Mouse (Mus musculus): ENCODE measurements around the gene Prkce. TPM values are rescaled to one million over a fixed set of nuclear protein-coding genes. Genes with fewer than 3 reads are reported as not detected.
A peak's percentile ranks its signal among the peaks of the same experiment; 100 is the strongest.

Prkce gene
- polyA plus RNA-seq, 1 experiment from 2014 or later = 35.7 TPM

- no peaks in the 10 kb centered on the region; the same call in 1 of the 2 replicates for H3K4me1 ChIP-seq (ENCODE audit: control insufficient read depth, insufficient read depth, low read depth, low read length)
- no peaks in the 10 kb centered on the region for H3K9me3 ChIP-seq (ENCODE audit: control insufficient read depth, low read length)
- no peak overlapping the region for H3K9ac ChIP-seq (ENCODE audit: low read depth, low read length)
- H3K4me2 ChIP-seq (ENCODE audit: low read length) = no peak overlapping the region
- ATAC-seq = no peak
- H3K27ac ChIP-seq (ENCODE audit: low read depth, low read length) = no peak overlapping the region
- H3K27me3 ChIP-seq (replicated peaks; ENCODE audit: control insufficient read depth, insufficient read depth, low read length) = no peaks in the 10 kb centered on the region
- WGBS = 90% methylated on average over 5 of the region's 5 CpGs
- H3K36me3 ChIP-seq (ENCODE audit: control insufficient read depth, insufficient read depth, low read length) = no peaks in the 10 kb centered on the region
- H3K4me3 ChIP-seq (ENCODE audit: low read length) = no peak overlapping the region
Measured at GRCm38 (mm10) chr17:86285058-86285457, 117.5 kb downstream of the Prkce start.

GRCm38 (mm10) chr17:86286747-86287271 lies 119.2 kb downstream of the Prkce start:
- Histone ChIP-seq H3K9ac (ENCODE audit: low read depth, low read length) (no peak overlapping the region), H3K4me1 (ENCODE audit: control insufficient read depth, insufficient read depth, low read depth, low read length) (no peaks in the 10 kb centered on the region), H3K4me3 (ENCODE audit: low read length) (no peak overlapping the region), H3K27me3 (replicated peaks; ENCODE audit: control insufficient read depth, insufficient read depth, low read length) (no peaks in the 10 kb centered on the region), H3K4me2 (ENCODE audit: low read length) (no peak overlapping the region), H3K27ac (ENCODE audit: low read depth, low read length) (no peak overlapping the region), H3K9me3 (ENCODE audit: control insufficient read depth, low read length) (no peaks in the 10 kb centered on the region), H3K36me3 (ENCODE audit: control insufficient read depth, insufficient read depth, low read length) (no peaks in the 10 kb centered on the region)
- ATAC-seq = no peak
- 75% methylated on average over 7 of the region's 7 CpGs for WGBS

- ATAC-seq = no peak
- 0 out of 2 replicates have a peak, but pooled peaks cover 2% of the 10 kb centered on the region for H3K4me1 ChIP-seq (ENCODE audit: control insufficient read depth, insufficient read depth, low read depth, low read length)
- no peaks in the 10 kb centered on the region for H3K9me3 ChIP-seq (ENCODE audit: control insufficient read depth, low read length)
- H3K27me3 ChIP-seq (replicated peaks; ENCODE audit: control insufficient read depth, insufficient read depth, low read length) = no peaks in the 10 kb centered on the region
- no peak overlapping the region for H3K4me3 ChIP-seq (ENCODE audit: low read length)
- no peak overlapping the region for H3K27ac ChIP-seq (ENCODE audit: low read depth, low read length)
- WGBS = 85% methylated on average over 6 of the region's 6 CpGs
- no peak overlapping the region for H3K4me2 ChIP-seq (ENCODE audit: low read length)
- H3K36me3 ChIP-seq (ENCODE audit: control insufficient read depth, insufficient read depth, low read length) = no peaks in the 10 kb centered on the region
- H3K9ac ChIP-seq (ENCODE audit: low read depth, low read length) = no peak overlapping the region
Measured at GRCm38 (mm10) chr17:86292711-86293110, 125.1 kb downstream of the Prkce start.

- Histone ChIP-seq H3K9me3 (ENCODE audit: control insufficient read depth, low read length) (no peaks in the 10 kb centered on the region), H3K4me2 (ENCODE audit: low read length) (no peak overlapping the region), H3K9ac (ENCODE audit: low read depth, low read length) (no peak overlapping the region), H3K27ac (ENCODE audit: low read depth, low read length) (no peak overlapping the region), H3K4me1 (ENCODE audit: control insufficient read depth, insufficient read depth, low read depth, low read length) (0 out of 2 replicates have a peak, but pooled peaks cover 2% of the 10 kb centered on the region), H3K36me3 (ENCODE audit: control insufficient read depth, insufficient read depth, low read length) (no peaks in the 10 kb centered on the region), H3K27me3 (replicated peaks; ENCODE audit: control insufficient read depth, insufficient read depth, low read length) (no peaks in the 10 kb centered on the region), H3K4me3 (ENCODE audit: low read length) (no peak overlapping the region)
- 0 out of 2 replicates have a peak, but pooled peaks have one; percentile 25 for ATAC-seq
- WGBS = 48% methylated on average over 10 of the region's 10 CpGs
Measured at GRCm38 (mm10) chr17:86293247-86293744, 125.7 kb downstream of the Prkce start.

- Histone ChIP-seq H3K4me1 (ENCODE audit: control insufficient read depth, insufficient read depth, low read depth, low read length) (peaks cover 14% of the 10 kb centered on the region), H3K27ac (ENCODE audit: low read depth, low read length) (no peak overlapping the region), H3K9ac (ENCODE audit: low read depth, low read length) (no peak overlapping the region), H3K27me3 (replicated peaks; ENCODE audit: control insufficient read depth, insufficient read depth, low read length) (no peaks in the 10 kb centered on the region), H3K4me2 (ENCODE audit: low read length) (no peak overlapping the region), H3K36me3 (ENCODE audit: control insufficient read depth, insufficient read depth, low read length) (no peaks in the 10 kb centered on the region), H3K9me3 (ENCODE audit: control insufficient read depth, low read length) (no peaks in the 10 kb centered on the region), H3K4me3 (ENCODE audit: low read length) (no peak overlapping the region)
- no peak for ATAC-seq
- 75% methylated on average over 3 of the region's 3 CpGs for WGBS
Measured at GRCm38 (mm10) chr17:86299576-86299975, 132.0 kb downstream of the Prkce start.

- H3K27ac ChIP-seq (ENCODE audit: low read depth, low read length) = peak overlapping the region; percentile 37; the same call in 1 of the 2 replicates
Measured at GRCm38 (mm10) chr17:86300774-86301595, 133.4 kb downstream of the Prkce start.

GRCm38 (mm10) chr17:86302266-86302665 lies 134.7 kb downstream of the Prkce start:
- H3K27ac ChIP-seq (ENCODE audit: low read depth, low read length) = no peak overlapping the region; the same call in 1 of the 2 replicates
- peaks cover 22% of the 10 kb centered on the region for H3K4me1 ChIP-seq (ENCODE audit: control insufficient read depth, insufficient read depth, low read depth, low read length)
- H3K9me3 ChIP-seq (ENCODE audit: control insufficient read depth, low read length) = no peaks in the 10 kb centered on the region
- H3K36me3 ChIP-seq (ENCODE audit: control insufficient read depth, insufficient read depth, low read length) = no peaks in the 10 kb centered on the region
- peak; percentile 20; the same call in 1 of the 2 replicates for ATAC-seq
- 84% methylated on average over 11 of the region's 11 CpGs for WGBS
- H3K9ac ChIP-seq (ENCODE audit: low read depth, low read length) = no peak overlapping the region
- H3K4me3 ChIP-seq (ENCODE audit: low read length) = no peak overlapping the region
- H3K4me2 ChIP-seq (ENCODE audit: low read length) = no peak overlapping the region
- H3K27me3 ChIP-seq (replicated peaks; ENCODE audit: control insufficient read depth, insufficient read depth, low read length) = no peaks in the 10 kb centered on the region

More at GRCm38 (mm10) chr17:86300774-86301595, 133.4 kb downstream of the Prkce start:
- no peaks in the 10 kb centered on the region for H3K27me3 ChIP-seq (replicated peaks; ENCODE audit: control insufficient read depth, insufficient read depth, low read length)
- no peak for ATAC-seq
- H3K4me1 ChIP-seq (ENCODE audit: control insufficient read depth, insufficient read depth, low read depth, low read length) = peaks cover 22% of the 10 kb centered on the region
- no peak overlapping the region for H3K4me3 ChIP-seq (ENCODE audit: low read length)
- H3K9ac ChIP-seq (ENCODE audit: low read depth, low read length) = no peak overlapping the region
- no peaks in the 10 kb centered on the region for H3K36me3 ChIP-seq (ENCODE audit: control insufficient read depth, insufficient read depth, low read length)
- H3K4me2 ChIP-seq (ENCODE audit: low read length) = peak overlapping the region; percentile 18
- H3K9me3 ChIP-seq (ENCODE audit: control insufficient read depth, low read length) = no peaks in the 10 kb centered on the region
- WGBS = 61% methylated on average over 22 of the region's 22 CpGs

GRCm38 (mm10) chr17:86302861-86303331 lies 135.3 kb downstream of the Prkce start:
- H3K27me3 ChIP-seq (replicated peaks; ENCODE audit: control insufficient read depth, insufficient read depth, low read length) = no peaks in the 10 kb centered on the region
- H3K9me3 ChIP-seq (ENCODE audit: control insufficient read depth, low read length) = no peaks in the 10 kb centered on the region
- no peak overlapping the region for H3K27ac ChIP-seq (ENCODE audit: low read depth, low read length)
- no peak for ATAC-seq
- no peaks in the 10 kb centered on the region for H3K36me3 ChIP-seq (ENCODE audit: control insufficient read depth, insufficient read depth, low read length)
- 91% methylated on average over 14 of the region's 14 CpGs for WGBS
- H3K9ac ChIP-seq (ENCODE audit: low read depth, low read length) = no peak overlapping the region
- H3K4me3 ChIP-seq (ENCODE audit: low read length) = no peak overlapping the region
- peaks cover 22% of the 10 kb centered on the region for H3K4me1 ChIP-seq (ENCODE audit: control insufficient read depth, insufficient read depth, low read depth, low read length)
- no peak overlapping the region for H3K4me2 ChIP-seq (ENCODE audit: low read length)
